Mouse (Mus musculus): ENCODE data around the gene Syt3. TPM values are rescaled to one million over a fixed set of nuclear protein-coding genes. Genes with fewer than 3 reads are reported as not detected.

Gene Syt3
- total RNA-seq, 1 experiment from 2014 or later, result 5.7 TPM

DNA sequence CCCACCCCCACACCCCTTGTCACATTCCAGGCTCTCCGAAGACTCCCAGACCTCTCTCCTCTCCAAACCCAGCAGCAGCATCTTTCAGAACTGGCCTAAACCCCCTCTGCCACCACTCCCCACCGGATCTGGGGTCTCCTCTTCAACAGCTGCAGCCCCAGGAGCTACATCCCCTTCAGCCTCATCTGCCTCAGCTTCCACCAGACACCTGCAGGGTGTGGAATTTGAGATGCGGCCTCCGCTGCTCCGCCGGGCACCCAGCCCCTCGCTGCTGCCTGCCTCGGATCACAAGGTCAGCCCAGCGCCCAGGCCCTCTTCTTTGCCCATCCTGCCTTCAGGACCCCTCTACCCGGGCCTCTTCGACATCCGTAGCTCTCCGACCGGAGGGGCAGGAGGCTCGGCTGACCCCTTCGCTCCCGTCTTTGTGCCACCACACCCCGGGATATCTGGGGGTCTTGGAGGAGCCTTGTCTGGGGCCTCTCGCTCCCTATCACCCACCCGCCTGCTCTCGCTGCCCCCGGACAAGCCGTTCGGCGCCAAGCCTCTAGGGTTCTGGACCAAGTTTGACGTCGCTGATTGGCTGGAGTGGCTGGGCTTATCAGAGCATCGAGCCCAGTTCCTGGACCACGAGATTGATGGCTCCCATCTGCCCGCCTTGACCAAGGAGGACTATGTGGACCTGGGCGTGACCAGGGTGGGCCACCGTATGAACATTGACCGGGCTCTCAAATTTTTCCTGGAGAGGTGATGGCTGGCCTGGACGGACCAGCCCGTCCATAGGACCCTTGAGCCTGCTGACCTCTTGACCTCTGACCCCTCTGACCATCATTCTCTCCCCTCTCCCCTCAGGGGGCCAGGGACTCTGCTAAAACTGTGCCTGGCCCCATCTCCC lies 27.1 kb upstream of the Syt3 start:
- DNase-seq, result no peak

DNA sequence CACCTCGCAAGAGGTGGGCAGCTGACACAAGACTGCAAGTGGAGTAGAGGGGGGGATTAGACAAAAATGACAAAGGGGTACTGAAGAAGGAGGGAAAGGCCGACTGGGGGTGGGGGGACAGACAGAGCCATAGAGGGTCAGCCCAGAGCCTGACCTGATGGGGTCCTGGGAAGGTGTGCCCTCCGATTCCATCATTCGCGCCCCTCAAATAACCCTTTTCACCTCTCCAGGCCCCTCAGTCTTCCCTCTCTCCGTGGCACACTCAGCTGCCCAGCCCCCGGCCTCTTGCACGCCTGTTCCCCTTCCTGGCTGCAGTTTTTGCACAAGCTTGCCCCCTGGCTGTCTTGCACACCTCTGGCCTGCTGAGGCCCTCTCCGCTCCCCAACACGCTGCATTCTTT lies 26.4 kb upstream of the Syt3 start:
- no peak for DNase-seq

DNA sequence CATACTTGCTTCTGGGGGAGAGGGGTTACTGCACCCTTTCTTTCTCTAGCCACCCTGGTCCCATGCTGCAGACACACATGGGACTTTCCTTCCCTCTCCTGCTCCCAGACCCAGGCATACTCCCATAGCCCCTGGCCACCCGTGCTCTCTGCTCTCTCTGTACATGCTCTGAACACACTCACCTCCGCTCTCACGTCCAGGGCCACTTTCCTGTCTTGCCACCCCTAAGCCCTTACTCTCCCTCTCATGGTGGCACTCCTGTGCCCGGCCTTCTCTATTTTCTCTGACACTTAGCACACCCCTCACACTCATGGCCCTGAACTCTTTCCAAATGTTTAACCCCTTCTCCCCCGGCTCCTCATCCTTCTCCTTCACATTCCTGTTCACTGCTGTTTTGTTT lies 25.9 kb upstream of the Syt3 start:
- DNase-seq, result no peak

DNA sequence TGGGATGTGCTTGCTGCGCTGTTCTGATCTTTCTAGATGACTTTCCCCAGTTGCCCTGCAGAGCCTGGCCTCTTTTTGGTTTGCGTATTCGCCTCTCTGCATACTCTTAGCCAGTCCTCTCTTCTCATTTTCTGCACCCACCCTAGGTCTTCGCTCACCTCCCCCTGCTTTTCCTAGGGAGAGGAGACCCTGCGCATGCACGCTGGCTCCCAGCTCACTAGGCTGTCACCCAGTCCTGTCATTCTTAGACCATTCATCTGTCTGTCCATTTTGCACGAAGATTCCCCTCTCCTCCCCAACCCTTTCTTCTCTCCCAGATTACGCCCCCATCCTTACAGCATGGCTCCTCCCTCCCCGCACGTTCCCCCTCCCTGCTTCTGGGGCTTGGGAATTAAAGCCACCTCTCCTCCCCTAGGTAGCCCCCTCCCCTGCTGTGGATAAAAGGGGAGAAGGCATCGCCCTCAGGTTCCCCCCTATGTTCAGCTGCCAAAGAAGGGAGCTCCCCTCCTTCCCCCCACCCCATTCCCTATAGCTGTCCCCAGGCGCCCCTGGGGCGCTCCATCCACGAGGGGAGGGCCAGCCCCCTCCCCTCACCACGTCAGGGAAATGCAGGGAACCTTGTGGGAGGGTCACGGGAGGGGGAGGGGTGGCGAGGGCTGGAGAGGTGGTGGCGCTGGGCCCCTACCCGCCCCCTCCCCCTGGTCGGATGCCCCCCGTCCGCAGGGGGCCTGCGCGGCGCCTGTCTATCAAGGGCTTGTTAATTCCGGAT lies 24.8 kb upstream of the Syt3 start:
- no peak for DNase-seq

DNA sequence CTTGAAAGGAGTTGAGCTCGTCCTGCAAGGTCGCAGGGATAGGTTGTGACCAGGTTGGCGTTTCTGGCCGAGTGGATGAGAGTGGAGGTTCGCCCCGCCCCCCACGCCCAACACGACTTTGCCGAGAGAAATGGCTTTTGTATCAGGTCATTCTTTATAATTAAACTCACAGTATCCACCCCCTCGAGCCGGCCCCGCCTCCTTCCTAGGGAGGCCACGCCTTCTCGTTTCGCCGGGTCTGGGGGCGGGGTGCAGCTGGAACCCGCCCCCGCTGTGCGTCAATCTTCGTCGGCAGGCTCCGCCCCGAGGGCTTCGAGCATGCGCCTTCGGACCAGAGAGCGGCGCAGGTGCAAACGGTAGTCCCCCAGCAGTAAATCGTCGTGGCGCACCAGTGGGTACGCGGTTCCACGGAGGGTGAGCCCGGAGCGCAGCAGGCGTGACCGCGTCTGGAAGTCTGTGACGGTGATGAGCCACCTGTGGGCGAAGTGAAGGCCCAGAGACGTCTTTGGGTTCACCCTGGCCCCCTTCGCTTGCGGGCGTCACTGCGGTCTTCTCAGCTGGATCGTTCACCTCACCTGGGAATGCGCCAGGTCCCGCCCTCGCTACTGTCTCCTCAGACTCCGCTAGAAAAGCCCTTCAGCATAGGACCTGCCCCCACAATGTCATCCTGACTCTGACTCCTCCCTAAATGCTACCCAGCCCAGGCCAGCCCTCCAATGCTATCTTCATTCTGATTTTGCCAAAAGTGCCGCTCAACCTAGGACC lies 23.8 kb upstream of the Syt3 start:
- DNase-seq, result peak; percentile 94

DNA sequence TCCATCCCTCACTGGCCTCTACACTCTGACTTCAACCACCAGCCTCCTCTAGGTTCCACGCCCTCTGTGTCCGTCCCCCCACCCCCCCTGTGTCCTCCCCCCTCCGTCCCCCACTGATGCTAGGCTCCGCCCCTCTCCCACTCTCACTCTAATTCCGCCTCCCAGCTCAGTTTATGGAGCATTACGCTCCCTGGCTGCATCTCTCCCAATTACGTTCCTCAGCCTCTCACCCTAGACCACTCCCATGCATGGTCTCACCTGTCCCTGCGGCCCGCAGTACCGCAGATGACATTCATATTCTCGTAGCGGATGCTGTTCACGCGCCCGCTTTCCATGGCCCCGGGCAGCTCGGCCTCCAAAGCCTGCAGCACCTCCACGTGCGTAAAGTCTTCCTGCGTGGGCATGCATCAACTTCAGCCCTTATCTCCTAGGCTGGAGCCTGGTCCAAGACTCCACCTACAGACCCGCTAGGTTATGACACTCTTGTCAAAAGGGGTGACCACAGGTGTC lies 23.1 kb upstream of the Syt3 start:
- DNase-seq, result no peak

DNA sequence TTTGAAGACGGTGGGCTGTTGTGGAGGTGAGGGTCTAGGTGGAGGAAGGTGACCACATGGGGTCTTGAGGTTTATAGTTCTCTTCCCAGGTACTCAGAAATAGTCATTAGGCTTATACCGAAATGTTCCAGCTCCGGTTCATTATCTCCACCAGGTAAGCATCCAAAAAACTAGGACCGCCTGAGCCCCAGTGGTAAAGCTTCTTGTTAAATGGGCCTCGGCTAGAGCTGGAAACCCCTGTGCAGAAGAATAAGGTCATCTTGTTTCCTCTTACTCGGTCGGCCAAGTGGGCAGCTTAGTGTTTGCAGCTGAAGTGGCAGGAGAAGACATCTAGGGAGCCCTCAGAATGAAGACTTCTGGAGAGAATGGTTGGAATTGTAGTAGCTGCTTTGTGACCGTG lies 11.2 kb upstream of the Syt3 start:
- no peak for DNase-seq

DNA sequence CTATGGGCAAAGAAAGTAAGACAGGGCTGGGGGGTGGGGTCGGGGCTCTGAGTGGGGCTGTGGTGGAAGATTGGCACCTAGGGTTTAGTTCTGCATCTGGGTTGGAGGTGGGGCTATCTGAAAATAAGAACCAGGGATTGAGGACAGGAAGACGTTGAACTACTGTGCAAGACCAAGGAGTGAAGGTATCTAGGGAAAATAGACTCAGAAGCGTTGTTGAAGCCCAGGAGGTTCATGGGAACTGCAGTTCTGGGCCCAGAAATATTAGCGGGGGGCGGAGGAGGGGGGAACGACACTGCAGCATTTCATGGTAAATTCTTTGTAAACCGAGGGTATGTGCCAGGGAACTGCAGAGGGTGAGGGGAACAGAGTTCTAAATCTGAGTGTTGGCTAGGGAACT lies 10.4 kb upstream of the Syt3 start:
- no peak for DNase-seq

DNA sequence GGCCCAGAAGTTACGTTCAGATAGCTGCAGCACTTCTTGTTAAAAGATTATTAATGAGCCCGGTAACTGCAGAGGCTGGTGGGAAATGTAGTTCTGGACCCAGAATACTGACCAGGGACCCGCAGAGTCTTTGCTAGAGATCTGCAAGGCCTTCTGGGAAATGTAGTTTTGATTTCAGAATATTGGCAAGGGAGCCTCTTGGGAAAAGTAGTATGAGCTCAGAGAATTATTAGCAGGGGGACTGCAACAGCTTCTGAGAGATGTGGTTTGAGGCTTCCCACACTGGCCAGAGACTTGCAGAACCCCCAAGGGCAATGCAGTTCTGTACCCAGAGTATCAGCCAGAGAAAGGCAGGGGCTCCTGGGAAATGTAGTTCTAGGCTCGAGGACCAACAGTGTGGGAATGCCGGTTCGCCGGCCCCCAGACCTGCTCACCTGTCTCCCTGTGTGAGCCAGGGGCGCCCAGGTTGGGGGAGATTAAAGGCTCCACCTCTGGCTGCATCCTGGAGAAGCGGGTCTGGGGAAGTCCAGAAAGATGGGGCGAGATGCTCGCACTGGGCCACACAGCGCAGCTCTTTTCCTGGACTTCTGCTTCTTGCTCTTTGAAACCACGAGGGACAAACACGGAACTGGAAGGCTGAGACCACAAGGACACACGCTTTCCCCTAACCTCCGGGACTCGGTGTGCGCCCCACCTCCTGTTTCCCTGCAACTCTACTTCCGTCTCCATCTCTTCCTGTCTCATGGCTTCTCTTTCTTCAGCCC lies 9.8 kb upstream of the Syt3 start:
- DNase-seq, result peak; percentile 54

DNA sequence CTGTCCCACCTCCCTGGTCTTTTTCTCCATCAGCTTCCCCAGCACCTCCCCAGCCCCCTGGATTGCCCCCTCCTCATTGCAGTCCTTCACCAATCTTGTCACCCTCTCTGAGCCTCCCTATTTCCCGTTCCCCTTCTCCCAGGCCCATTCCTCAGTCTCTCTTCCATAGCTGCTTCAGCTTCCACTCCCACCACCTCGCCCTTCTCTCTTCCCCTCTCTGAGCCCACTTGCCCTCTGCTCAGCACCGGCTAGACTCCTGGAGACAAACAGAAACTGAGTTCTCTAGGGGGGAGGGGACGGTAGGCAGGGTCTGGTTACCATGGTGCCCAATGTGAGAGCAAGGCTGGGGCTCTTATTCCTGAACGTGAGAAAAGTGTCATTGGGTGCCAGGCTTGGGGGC lies 9.1 kb upstream of the Syt3 start:
- no peak for DNase-seq

DNA sequence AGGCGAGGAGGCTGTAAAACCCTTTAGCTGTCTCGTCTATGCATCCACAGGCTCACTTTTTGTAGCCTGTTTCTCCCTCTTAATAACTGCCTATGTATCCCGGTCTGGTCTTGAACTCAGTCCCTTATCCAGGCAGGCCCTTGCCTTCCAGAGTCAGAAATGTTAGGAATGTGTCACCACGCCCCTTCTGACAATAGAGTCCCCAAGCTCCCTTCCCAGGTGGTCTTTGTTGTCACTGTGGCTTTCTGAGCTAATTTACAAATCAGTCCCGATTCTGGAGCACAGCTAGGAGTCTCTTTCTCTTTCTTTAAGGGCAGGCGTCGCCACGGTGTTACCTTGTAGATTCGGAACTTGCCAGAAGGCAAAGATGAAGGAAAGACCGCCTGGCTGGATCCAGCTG lies 8.7 kb upstream of the Syt3 start:
- DNase-seq, result no peak

DNA sequence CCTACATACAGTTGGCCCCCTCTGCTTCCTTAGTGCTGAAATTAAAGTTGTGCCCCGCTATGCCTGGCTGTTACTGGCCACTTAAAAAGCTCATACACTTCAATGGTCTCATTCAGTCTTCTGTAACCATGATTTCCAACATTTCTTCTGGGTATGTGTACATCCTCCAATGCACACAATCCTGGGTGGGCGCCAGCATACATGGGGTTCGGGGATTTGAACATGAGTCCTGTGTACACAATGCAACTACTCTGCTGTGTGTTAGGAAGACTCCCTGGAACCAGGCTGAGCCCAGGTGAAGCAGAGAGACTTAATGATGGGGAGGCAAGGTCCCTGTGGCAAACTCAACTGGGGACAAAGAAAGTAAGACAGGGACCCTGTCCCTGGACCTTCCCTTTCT lies 8.1 kb upstream of the Syt3 start:
- no peak for DNase-seq

DNA sequence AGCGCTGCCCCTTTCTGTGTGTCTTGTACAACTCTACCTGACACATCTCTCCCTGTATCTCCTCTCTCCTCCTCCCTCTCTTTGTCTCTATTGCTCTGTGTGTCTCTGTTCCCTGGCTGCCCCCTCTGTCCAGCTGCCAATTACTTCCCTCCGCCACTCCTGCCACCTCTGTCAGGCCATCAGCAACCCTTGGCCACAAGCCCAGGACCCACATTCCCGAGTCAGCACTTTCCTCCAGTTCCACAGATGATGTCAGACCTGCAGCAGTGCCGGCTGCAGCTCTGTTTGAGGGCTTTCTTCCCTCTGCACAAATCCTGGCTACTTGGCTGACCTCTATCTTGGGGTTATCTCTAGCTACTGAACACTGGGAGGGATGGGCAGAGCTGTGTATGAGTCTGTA lies 5.6 kb upstream of the Syt3 start:
- DNase-seq, result peak; percentile 36

DNA sequence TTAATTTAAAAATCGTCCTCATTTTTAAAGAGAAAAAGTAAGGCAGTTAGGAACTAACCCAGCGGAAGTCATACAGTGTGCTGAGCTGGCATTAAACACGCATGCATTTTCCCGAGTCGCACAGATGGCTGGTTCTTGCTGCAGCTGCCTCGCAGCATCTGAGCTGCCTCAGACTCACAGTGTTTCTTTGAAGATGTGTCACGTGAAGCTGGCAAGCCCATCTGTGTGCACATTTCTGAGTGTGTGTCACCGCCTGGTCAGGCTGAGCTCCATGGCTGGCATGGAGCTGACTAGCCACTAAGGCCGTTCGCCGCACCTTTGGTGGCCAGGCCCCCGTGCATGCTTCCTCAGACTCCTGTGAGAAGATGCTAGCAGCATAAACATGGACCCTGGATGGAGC lies 1.4 kb upstream of the Syt3 start:
- DNase-seq, result no peak

DNA sequence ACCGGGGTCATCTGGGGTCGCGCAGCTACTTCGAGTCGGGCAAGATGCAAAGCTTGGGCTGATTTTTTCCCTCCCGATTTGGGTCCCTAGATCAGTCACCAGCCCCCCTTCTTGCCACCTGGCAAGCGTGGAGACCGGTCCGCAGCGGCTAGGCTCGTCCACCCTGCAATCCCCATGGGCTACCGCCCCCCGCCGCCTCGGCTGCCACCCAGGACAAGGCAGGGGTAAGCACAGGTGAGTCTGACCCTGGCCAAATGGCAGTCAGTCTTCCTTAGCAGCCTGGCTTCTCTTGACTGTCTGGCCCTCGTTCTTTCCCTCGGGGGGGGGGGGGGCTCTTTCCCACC lies 786 bp downstream of the Syt3 start:
- no peak for DNase-seq

DNA sequence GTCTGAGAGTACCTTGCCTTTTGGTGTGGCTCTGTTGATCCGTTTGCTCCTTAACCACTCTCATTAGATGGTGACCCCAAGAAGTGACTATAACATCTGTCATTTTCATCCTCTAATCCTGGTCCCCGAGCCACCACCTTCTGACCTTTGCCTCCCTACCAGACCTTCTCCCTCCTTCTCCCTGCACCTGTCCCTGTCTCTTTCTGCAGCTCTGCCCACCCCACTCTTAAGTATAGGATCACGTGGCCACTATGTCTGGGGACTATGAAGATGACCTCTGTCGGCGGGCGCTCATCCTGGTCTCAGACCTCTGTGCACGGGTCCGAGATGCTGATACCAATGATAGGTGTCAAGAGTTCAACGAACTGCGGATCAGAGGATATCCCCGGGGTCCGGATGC lies 1.8 kb downstream of the Syt3 start, which contains the start of gene 1700008O03Rik:
1700008O03Rik (minus strand) TSS at position 101 of the 400 bp plus-strand sequence.
- DNase-seq, result no peak

DNA sequence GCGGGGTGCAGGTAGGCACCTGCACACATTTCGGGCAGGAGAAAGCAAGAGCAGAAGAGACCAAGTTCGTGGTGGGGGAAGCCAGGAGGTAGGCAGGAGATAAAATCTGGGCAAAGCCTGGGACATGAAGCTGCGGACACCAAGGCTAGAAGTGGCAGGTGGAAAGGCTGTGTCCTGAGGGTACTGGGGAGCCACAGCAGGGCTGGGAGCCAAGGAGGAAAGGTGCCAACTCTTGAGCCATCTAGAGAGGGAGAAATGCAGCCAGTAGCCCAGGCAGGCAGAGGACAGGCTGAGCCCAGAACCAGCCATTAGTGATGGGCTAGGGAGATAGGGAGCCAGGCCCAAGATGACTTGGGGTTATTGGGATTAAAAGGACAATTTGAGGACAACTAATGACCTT lies 7.9 kb downstream of the Syt3 start:
- peak; percentile 36 for DNase-seq

DNA sequence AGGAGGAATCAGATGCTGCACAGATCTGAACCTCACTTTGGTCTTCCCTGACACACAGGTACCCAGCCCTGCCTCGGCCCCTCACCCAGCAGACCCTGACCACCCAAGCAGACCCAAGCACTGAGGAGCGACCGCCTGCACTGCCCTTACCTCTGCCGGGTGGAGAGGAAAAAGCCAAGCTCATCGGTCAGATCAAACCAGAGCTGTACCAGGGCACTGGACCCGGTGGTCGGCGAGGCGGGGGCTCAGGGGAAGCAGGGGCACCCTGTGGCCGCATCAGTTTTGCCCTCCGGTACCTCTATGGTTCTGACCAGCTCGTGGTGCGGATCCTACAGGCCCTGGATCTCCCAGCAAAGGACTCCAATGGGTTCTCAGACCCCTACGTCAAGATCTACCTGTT lies 8.4 kb downstream of the Syt3 start:
- DNase-seq, result no peak

DNA sequence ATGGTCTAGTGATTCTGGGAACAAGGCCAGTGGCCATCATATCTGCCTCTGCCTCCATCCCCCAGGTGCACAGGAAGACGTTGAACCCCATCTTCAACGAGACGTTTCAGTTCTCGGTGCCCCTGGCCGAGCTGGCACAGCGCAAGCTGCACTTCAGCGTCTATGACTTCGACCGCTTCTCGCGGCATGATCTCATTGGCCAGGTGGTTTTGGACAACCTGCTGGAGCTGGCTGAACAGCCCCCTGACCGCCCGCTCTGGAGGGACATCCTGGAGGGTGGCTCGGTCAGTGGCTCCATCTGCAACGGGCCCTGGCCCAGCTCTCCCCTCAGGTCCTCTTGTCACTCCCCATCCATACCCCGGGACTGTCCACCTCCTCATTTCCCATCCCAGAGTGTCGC lies 9.4 kb downstream of the Syt3 start:
- DNase-seq, result no peak

DNA sequence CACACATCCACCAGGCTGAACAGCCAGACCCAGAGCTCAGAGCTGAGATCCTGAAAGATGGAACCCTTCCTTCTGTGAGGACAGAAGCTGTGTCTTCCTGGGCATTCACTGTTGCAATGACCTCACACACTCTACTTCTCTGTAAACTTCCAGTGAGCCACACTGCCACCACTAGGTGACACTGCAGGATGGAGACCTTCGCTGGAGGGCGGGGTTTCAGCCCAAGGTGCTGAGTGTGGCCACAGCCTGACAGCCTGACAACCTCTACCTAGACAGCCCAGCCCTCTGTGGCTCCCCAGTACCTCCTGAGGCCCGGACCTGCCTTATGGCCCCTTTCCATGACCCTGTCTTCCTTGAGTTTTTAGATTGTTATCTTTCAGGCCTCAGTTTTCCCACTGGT lies 14.7 kb downstream of the Syt3 start:
- DNase-seq, result peak; percentile 37

DNA sequence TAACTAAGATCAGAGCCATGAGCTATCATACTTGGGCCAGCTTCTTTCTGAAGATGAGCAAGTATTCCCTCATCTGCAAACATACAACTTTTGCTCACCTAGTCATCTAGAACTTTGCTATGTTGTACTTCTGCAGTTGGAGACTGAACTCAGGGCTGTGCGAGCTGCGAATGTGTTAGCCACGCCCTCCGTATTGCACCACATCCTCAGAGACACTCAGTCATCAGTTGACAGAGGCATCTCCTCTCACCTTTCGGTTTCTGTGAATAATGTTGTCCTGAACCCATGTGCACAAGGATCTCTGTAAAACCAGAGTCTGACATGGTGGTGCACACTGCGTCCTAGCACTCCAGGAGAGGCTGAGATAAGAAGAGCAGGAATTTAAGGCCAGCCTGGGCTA lies 17.8 kb downstream of the Syt3 start:
- no peak for DNase-seq
